Mouse (Mus musculus) heart, postnatal 0 days (tissue): ENCODE data around the gene Arid1a. TPM values are rescaled to one million over a fixed set of nuclear protein-coding genes. Genes with fewer than 3 reads are reported as not detected.
A peak's percentile ranks its signal among the peaks of the same experiment; 100 is the strongest.

Source experiments
- ATAC-seq: fragments of 200-750 bp; cut with Nextera tagmentation; 2 replicates; pipeline ENCODE4 v1.8.0; 2017; ENCODE audit warnings: low read depth, moderate number of reproducible peaks, moderate library complexity; ENCODE audit not compliant: insufficient read depth
- DNase-seq: peaks from one replicate; pipeline ENCODE4 v3.0.0-alpha.2; 2016; ENCODE audit warnings: low spot score
- H3K27ac ChIP-seq: fragments of 300-500 bp; sonication (generic); 2 replicates; pipeline ENCODE4 v1.5.1; 2014; ENCODE audit warnings: low read depth, mild to moderate bottlenecking
- H3K27me3 ChIP-seq: fragments of 300-500 bp; sonication (generic); 2 replicates; pipeline ENCODE4 v1.6.1; 2014; ENCODE audit warnings: low read length, mixed read lengths; ENCODE audit not compliant: control insufficient read depth, insufficient read depth
- H3K36me3 ChIP-seq: fragments of 300-500 bp; sonication (generic); replicated peaks from 2 replicates; pipeline ENCODE4 v1.6.1; 2014; ENCODE audit warnings: low read length, mixed read lengths; ENCODE audit not compliant: control insufficient read depth, insufficient read depth
- H3K4me1 ChIP-seq: fragments of 300-500 bp; sonication (generic); 2 replicates; pipeline ENCODE4 v1.6.1; 2014; ENCODE audit warnings: antibody characterized with exemption; ENCODE audit not compliant: control insufficient read depth, insufficient read depth
- H3K4me2 ChIP-seq: fragments of 300-500 bp; sonication (generic); 2 replicates; pipeline ENCODE4 v1.6.1; 2014; ENCODE audit warnings: low read depth, mild to moderate bottlenecking, low read length, moderate library complexity
- H3K4me3 ChIP-seq: fragments of 300-500 bp; sonication (generic); 2 replicates; pipeline ENCODE4 v1.5.1; 2014; ENCODE audit warnings: low read depth, low read length
- H3K9ac ChIP-seq: fragments of 300-500 bp; sonication (generic); replicated peaks from 2 replicates; pipeline ENCODE4 v1.6.1; 2014; ENCODE audit warnings: low read depth, low read length, mixed read lengths
- H3K9me3 ChIP-seq: fragments of 300-500 bp; sonication (generic); replicated peaks from 2 replicates; pipeline ENCODE4 v1.6.1; 2016; ENCODE audit warnings: low read length; ENCODE audit not compliant: control insufficient read depth
- CTCF ChIP-seq: IDR thresholded peaks from 2 replicates; pipeline ENCODE4 v1.5.1; 2016; ENCODE audit warnings: antibody characterized with exemption, control low read depth, low read depth
- EP300 ChIP-seq: IDR thresholded peaks from 2 replicates; pipeline ENCODE4 v1.6.1; 2016; ENCODE audit warnings: antibody characterized with exemption, low read depth
- WGBS: fragments of 180-500 bp; shearing (Covaris S2); extraction: QIAGEN DNeasy Blood & Tissue Kit; methylation state at CpG from one replicate; pipeline ENCODE4 v1.1.7; 2014; 5-methylcytosine and 5-hydroxymethylcytosine counted together
- polyA plus RNA-seq: library from polyadenylated mRNA; unstranded; fragments of >200 nt; fragmentation: Nextera tagmentation; extraction: Ambion mirVana; gene quantifications from 2 replicates; pipeline ENCODE4 v1.2.1, GENCODE M21; 2015
- total RNA-seq: library from RNA; depleted of rRNA; stranded (reverse); fragments of >200 nt; gene quantifications from 2 replicates; pipeline ENCODE4 v1.2.3, GENCODE M21; 2014; ENCODE audit warnings: low replicate concordance

Arid1a gene
- total and polyA plus RNA-seq, 2 experiments from 2014 or later: 9.7 to 27.9 TPM

DNA sequence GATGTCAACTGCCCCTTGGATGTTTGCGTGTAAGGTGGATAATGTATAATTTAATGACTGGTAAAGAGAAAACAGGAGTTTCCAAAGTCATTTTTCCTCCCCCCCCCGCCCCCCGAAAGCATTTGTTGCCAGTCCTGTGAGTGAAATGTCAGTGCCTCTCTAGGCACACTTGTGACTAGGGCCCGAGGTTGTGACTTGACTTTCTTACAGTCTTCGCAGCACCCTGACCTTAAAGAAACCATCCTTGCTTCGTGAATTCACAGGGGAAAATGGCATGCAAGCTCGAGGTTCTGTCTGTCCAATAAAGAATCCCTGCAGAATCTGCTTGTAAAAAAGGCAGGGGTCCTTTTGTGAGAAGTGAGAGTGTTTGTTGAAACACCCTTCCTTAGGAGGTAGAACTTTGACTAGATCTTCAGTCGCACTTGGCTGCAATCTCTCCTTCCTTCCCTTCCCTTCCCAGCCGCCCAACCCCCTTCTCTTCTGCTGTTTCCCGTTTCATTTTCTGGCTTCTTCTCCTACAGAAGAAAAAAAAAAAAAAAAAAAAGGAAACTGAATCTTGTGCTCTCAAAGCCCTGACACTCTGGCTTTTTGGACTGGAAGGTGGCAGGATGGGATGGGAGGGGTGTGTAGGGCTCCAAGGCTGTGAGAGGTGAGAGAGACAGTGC lies 82.8 kb downstream of the Arid1a start:
- Histone ChIP-seq H3K4me2 (peak overlapping the region; percentile 80), H3K9ac (peak overlapping the region; percentile 11; the same call in 1 of the 2 replicates), H3K27me3 (no peaks in the 10 kb centered on the region), H3K9me3 (no peaks in the 10 kb centered on the region), H3K36me3 (peaks cover 7% of the 10 kb centered on the region), H3K27ac (peak overlapping the region; percentile 100), H3K4me3 (peak overlapping the region; percentile 86; the same call in 1 of the 2 replicates), H3K4me1 (peaks cover 33% of the 10 kb centered on the region)
- WGBS: 24% methylated on average over 10 of the region's 10 CpGs
- 0 out of 2 replicates have a peak, but pooled peaks have one; percentile 21 for TF ChIP-seq EP300
- no peak for TF ChIP-seq CTCF
- DNase-seq: peak; percentile 57
- ATAC-seq: no peak

DNA sequence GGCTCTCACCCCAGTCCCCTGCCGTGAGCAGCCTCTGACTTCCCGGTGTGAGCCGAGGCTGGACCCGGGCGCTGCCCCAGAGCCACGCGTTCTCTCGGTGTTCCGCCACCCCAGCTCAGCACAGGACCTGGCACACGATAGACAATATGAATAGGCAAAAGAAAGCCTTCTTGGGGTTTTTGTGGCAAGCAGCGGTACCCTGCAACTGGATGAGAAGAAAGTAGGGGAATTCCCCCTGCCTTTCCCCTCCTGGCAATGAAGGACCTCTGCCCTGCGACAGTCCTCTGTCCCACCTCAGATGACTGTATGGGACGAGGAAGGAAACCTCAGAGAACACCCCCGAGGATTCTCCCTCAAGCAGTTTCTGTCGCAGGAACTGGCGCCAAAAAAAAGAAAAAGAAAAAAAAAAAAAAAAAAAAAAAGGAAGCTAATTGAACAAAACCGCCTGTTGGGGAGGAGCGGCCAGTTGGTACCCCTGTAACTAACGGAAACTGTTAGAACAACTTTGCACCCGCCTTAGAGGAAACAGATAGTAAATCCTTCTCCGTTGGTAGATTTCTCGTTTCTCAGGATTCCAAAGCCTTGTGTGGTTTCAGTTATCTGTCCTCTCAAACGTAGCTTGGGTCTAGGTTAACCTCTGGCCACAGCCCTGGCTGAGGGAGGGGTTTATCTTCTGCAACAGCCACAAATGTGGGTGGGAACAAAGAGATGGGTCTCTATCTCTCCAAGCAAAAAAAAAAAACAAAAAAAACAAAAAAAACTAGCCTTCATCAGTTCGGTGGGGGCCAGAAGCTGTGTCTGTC lies 83.5 kb downstream of the Arid1a start:
- Histone ChIP-seq H3K9ac (peak overlapping the region; percentile 88), H3K9me3 (no peaks in the 10 kb centered on the region), H3K4me1 (peaks cover 33% of the 10 kb centered on the region), H3K4me3 (peak overlapping the region; percentile 86), H3K36me3 (peaks cover 9% of the 10 kb centered on the region), H3K27ac (peak overlapping the region; percentile 100), H3K27me3 (no peaks in the 10 kb centered on the region), H3K4me2 (peak overlapping the region; percentile 80)
- ATAC-seq: peak; percentile 16
- WGBS: 1% methylated on average over 23 of the region's 24 CpGs
- TF ChIP-seq EP300: no peak
- no peak for TF ChIP-seq CTCF
- peak; percentile 65 for DNase-seq

DNA sequence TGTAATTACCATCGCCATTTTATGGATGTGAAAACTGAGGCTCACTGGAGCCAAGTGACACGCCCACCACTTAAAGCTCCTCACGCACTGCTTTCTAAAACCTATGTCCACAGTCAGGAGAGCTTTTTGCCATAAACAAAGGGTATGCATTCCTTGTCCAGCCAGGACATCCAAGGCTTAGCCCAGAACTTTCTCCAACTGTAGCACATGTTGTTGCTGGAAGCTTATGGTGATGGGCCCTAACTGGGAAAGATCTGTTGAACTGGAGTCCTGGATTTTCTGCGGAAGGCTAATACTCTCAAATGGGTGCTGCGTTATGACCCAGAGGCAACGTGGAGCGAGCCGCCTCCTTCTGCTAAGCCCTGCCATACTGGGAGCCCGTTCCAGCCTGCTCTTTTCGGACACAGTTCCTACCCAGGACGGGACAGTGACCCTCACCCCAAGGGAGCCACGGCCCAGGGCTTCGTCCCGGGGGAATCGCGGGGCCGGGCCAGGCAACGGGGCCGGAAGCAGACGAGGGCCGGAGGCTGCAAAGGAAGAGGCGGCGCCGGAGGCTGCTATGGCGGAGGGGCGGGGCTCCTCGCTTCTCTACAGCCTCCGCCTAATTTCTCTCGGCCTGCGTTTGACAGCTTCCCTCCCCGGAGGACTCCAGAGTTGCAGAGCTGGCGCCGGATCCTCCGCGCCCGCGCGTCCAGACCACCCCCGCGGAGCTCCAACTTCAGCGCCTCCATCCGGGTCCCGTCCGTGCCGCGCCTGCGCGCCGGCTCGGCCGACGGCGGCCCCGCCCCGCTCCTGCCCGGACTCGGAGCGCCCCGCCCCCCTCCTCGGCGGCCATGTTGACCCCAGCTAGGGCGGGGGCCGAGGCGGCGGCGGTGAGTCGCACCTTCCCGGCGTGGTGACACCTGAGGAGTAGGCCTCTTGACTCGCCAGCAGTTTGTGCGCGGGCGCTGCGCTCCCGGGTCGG lies 84.4 kb downstream of the Arid1a start, which contains the start of gene Pigv:
Gene Pigv (minus strand): TSS at position 767 of the 964 bp plus-strand sequence.
- WGBS: under 1% methylated on average over 37 of the region's 76 CpGs

DNA sequence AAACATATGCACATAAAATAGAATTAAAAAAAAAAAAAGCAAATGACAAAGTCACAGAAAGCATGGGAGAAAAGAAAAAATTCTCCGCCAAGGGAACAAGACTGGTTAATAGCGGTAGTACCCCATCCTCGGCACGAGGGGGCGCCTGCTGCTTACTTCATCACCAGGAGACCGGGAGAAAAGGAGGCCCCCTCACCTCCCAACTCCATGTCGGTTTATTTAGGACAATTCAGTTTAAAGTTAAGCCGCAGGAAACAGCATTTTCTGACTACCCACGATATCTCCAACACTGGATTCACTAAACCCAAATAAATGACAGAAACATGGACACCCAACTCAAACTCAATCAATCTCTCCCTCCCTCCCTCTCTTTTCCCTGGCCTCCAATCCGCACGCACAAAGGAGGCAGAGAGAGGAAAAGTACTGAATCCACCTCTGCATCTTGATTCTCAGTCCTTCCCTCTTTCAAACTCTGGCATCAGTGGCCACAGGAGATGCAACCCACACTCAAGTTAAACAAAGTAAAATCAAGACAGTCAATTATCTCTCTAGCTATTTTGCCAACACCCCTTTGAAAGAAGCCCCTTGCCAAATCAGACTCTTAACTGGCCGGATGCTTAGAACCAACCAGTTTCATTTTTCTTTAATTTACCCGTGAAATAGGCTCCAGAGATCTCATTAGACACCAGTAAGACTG lies 85.2 kb downstream of the Arid1a start:
- peaks cover 33% of the 10 kb centered on the region for H3K4me1 ChIP-seq
- no peaks in the 10 kb centered on the region for H3K27me3 ChIP-seq
- H3K4me2 ChIP-seq: peak overlapping the region; percentile 80
- peak overlapping the region; percentile 88; the same call in 1 of the 2 replicates for H3K9ac ChIP-seq
- WGBS: 5% methylated on average over 13 of the region's 13 CpGs
- peak overlapping the region; percentile 100 for H3K27ac ChIP-seq
- ATAC-seq (no peak), DNase-seq (peak; percentile 86)
- TF ChIP-seq EP300: no peak
- TF ChIP-seq CTCF: peak; percentile 86
- H3K36me3 ChIP-seq: peaks cover 13% of the 10 kb centered on the region
- peak overlapping the region; percentile 86 for H3K4me3 ChIP-seq
- no peaks in the 10 kb centered on the region for H3K9me3 ChIP-seq

More for the DNA sequence above, 84.4 kb downstream of the Arid1a start, which contains the start of gene Pigv:
- no peaks in the 10 kb centered on the region for H3K9me3 ChIP-seq
- TF ChIP-seq EP300 (no peak), CTCF (peak; percentile 2; the same call in 1 of the 2 replicates)
- H3K27ac ChIP-seq: peak within 1 kb of the TSS; percentile 100
- H3K9ac ChIP-seq: peak within 1 kb of the TSS; percentile 88
- peak; percentile 86 for DNase-seq
- H3K4me1 ChIP-seq: peaks cover 33% of the 10 kb centered on the region
- peak; percentile 91 for ATAC-seq
- peaks cover 13% of the 10 kb centered on the region for H3K36me3 ChIP-seq
- H3K4me3 ChIP-seq: peak within 1 kb of the TSS; percentile 86
- H3K27me3 ChIP-seq: no peaks in the 10 kb centered on the region
- H3K4me2 ChIP-seq: peak within 1 kb of the TSS; percentile 80
